Mouse (Mus musculus) liver, postnatal 0 days (tissue): ENCODE data around the gene Smarca4.

Source experiments
- CTCF ChIP-seq: sonication (generic); IDR thresholded peaks from 2 replicates; pipeline ENCODE4 v1.5.1; 2016; ENCODE audit warnings: antibody characterized with exemption, low read depth
- EP300 ChIP-seq: IDR thresholded peaks from 2 replicates; pipeline ENCODE4 v1.6.1; 2016; ENCODE audit warnings: antibody characterized with exemption, low read depth, mild to moderate bottlenecking

GRCm38 (mm10) chr9:21567051-21567450 lies 48.9 kb upstream of the Smarca4 start:
- TF ChIP-seq EP300, result no peak
- no peak for TF ChIP-seq CTCF
